Mouse (Mus musculus) CH12.LX (cell line): Measurements from ENCODE around the gene 2310057N15Rik. TPM values are rescaled to one million over a fixed set of nuclear protein-coding genes. Genes with fewer than 3 reads are reported as not detected.
A peak's percentile ranks its signal among the peaks of the same experiment; 100 is the strongest.

Source experiments
- DNase-seq: peaks from one replicate; pipeline ENCODE4 v3.0.0-alpha.2; 2013; ENCODE audit errors: extremely low read depth
- H3K27ac ChIP-seq: 2 replicates; pipeline ENCODE4 v1.5.1; 2012; ENCODE audit warnings: low read depth, mild to moderate bottlenecking, control low read depth, moderate library complexity; ENCODE audit not compliant: insufficient read depth
- H3K27me3 ChIP-seq: replicated peaks from 2 replicates; pipeline ENCODE3; 2012; ENCODE audit warnings: inconsistent platforms
- H3K36me3 ChIP-seq, 2 experiments: replicated peaks in 1 of 2; 2 replicates each; pipeline versions ENCODE3 to v1.6.1; 2012; ENCODE audit warnings: inconsistent platforms in 1 of 2, low read length in 1 of 2, mild to moderate bottlenecking in 1 of 2, mixed read lengths in 1 of 2, moderate library complexity in 1 of 2; ENCODE audit not compliant: control insufficient read depth in 1 of 2, insufficient read depth in 1 of 2
- H3K4me1 ChIP-seq, 2 experiments: 2 replicates each; pipeline ENCODE4 v1.6.1; 2012; ENCODE audit warnings: inconsistent platforms in 1 of 2, moderate library complexity in 1 of 2; ENCODE audit not compliant: insufficient read depth in 2 of 2, control insufficient read depth in 1 of 2
- H3K4me2 ChIP-seq: 2 replicates; pipeline ENCODE4 v1.6.1; 2012; ENCODE audit warnings: low read depth, mild to moderate bottlenecking, control low read depth; ENCODE audit not compliant: poor library complexity, insufficient read depth, severe bottlenecking
- H3K4me3 ChIP-seq, 3 experiments: fragments of 150-350 bp in 1 of 3; sonication (generic) in 1 of 3; replicated peaks in 1 of 3; 2 replicates each; pipeline versions ENCODE3 to v1.5.1; 2011 to 2012; ENCODE audit warnings: low read depth in 2 of 3, low read length in 2 of 3, mild to moderate bottlenecking in 2 of 3, moderate library complexity in 2 of 3, control low read depth in 1 of 3, improper control_type of control experiment in 1 of 3, inconsistent platforms in 1 of 3, mixed read lengths in 1 of 3; ENCODE audit not compliant: poor library complexity in 1 of 3
- H3K79me2 ChIP-seq: replicated peaks from 2 replicates; pipeline ENCODE4 v1.6.1; 2012; ENCODE audit warnings: mild to moderate bottlenecking, moderate library complexity; ENCODE audit not compliant: control insufficient read depth, poor library complexity, insufficient read depth, severe bottlenecking; ENCODE audit errors: extremely low read depth
- H3K9ac ChIP-seq: 2 replicates; pipeline ENCODE4 v1.6.1; 2012; ENCODE audit warnings: low read depth, mild to moderate bottlenecking, control low read depth, moderate library complexity; ENCODE audit not compliant: insufficient read depth
- H3K9me3 ChIP-seq: replicated peaks from 2 replicates; pipeline ENCODE3; 2012; ENCODE audit warnings: low read length, inconsistent platforms, mixed read lengths
- CTCF ChIP-seq, 2 experiments: IDR thresholded peaks in 1 of 2; conservative IDR thresholded peaks in 1 of 2; 2 replicates each; pipeline ENCODE4 v1.5.1; 2011 to 2012; ENCODE audit warnings: low read depth in 2 of 2, low read length in 2 of 2, improper control_type of control experiment in 1 of 2, inconsistent platforms in 1 of 2, mild to moderate bottlenecking in 1 of 2, moderate library complexity in 1 of 2
- ELF1 ChIP-seq: IDR thresholded peaks from 2 replicates; pipeline ENCODE4 v1.6.1; 2014; ENCODE audit warnings: low read depth, mild to moderate bottlenecking, inconsistent platforms, low read length, improper control_type of control experiment
- IRF4 ChIP-seq: IDR thresholded peaks from 2 replicates; pipeline ENCODE4 v1.6.1; 2014; ENCODE audit warnings: low read depth, mild to moderate bottlenecking, inconsistent platforms, low read length, improper control_type of control experiment
- JUND ChIP-seq: conservative IDR thresholded peaks from 2 replicates; pipeline ENCODE4 v1.6.1; 2011; ENCODE audit warnings: low read depth, low read length, improper control_type of control experiment
- KAT2A ChIP-seq: IDR thresholded peaks from 2 replicates; pipeline ENCODE4 v1.6.1; 2012; ENCODE audit warnings: low read length, improper control_type of control experiment, inconsistent platforms; ENCODE audit not compliant: insufficient replicate concordance
- MYC ChIP-seq: IDR thresholded peaks from 2 replicates; pipeline ENCODE4 v1.6.1; 2011; ENCODE audit warnings: low read depth, mild to moderate bottlenecking, improper control_type of control experiment, low read length
- PAX5 ChIP-seq: IDR thresholded peaks from 2 replicates; pipeline ENCODE4 v1.6.1; 2012; ENCODE audit warnings: low read length, inconsistent platforms, mixed read lengths
- RAD21 ChIP-seq: IDR thresholded peaks from 2 replicates; pipeline ENCODE4 v1.6.1; 2011; ENCODE audit warnings: low read depth, mild to moderate bottlenecking, low read length, improper control_type of control experiment, moderate library complexity
- ZC3H11A ChIP-seq: IDR thresholded peaks from 2 replicates; pipeline ENCODE4 v1.6.1; 2012; ENCODE audit warnings: low read depth, mild to moderate bottlenecking, inconsistent platforms, low read length, improper control_type of control experiment
- ZMIZ1 ChIP-seq: IDR thresholded peaks from 2 replicates; pipeline ENCODE4 v1.6.1; 2012; ENCODE audit warnings: low read depth, mild to moderate bottlenecking, inconsistent platforms, low read length, improper control_type of control experiment
- dilution Hi-C: fragments of 300-500 bp; cut with MboI; formaldehyde crosslinking; loops from 2 replicates; pipeline ENCODE4 v1.14.3; 2020; ENCODE audit warnings: low sequenced_read_pairs; ENCODE audit not compliant: extremely low pct_unique_long_range_greater_than_20kb, extremely low pct_ligation_motif_present
- in situ Hi-C: fragments of 300-500 bp; cut with MboI; formaldehyde crosslinking; loops from 3 replicates; pipeline ENCODE4 v1.14.3; 2019; ENCODE audit warnings: low sequenced_read_pairs, low pct_ligation_motif_present, low pct_unique_long_range_greater_than_20kb, mixed read lengths
- polyA plus RNA-seq: library from polyadenylated mRNA; unstranded; fragments of >175 nt; gene quantifications from 2 replicates; pipeline ENCODE4 v1.2.1, GENCODE M21; 2012; ENCODE audit warnings: low read depth; ENCODE audit not compliant: insufficient read length
- total RNA-seq, 2 experiments: library from RNA; depleted of rRNA; stranded (reverse); fragments of 300-350 nt in 1 of 2; fragments of >200 nt in 1 of 2; gene quantifications; 2 replicates each; pipeline ENCODE4 v1.2.3; 2012 to 2014

The 2310057N15Rik gene
- not detected in 2 replicates for total RNA-seq (2012; rRNA removed)
- not detected in 2 replicates for total RNA-seq (2014; rRNA removed)
- polyA plus RNA-seq: not detected in 2 replicates

- in situ Hi-C loops: no loop called here
- no peak within 1 kb of the TSS for H3K9ac ChIP-seq
- dilution Hi-C loops: no loop called here
Observed at GRCm38 (mm10) chr16:88774106-88774505, at the start of gene 2310057N15Rik. 2310057N15Rik (minus strand) TSS chr16:88774206.

GRCm38 (mm10) chr16:88823736-88824135 lies 49.7 kb upstream of the 2310057N15Rik start:
- H3K4me3 ChIP-seq: peak overlapping the region in 1 of 3 experiments; percentile 3
- no peaks in the 10 kb centered on the region for H3K79me2 ChIP-seq
- no peaks in the 10 kb centered on the region for H3K4me1 ChIP-seq
- TF ChIP-seq CTCF (conservative IDR thresholded peaks at IDR 0.05 in 1 of 2, IDR thresholded peaks at IDR 0.05 in 1 of 2; ENCODE audit: low read depth in 2 of 2, low read length in 2 of 2) (0 out of 4 replicates have a peak, but pooled peaks of 1 of the 2 experiments have one; percentile 5), ZMIZ1 (no peak), ELF1 (no peak)
- H3K27me3 ChIP-seq: no peaks in the 10 kb centered on the region
- no peak for DNase-seq
- no peaks in the 10 kb centered on the region for H3K36me3 ChIP-seq
- in situ Hi-C loops: no loop called here
- no peak overlapping the region for H3K4me2 ChIP-seq
- H3K9ac ChIP-seq: no peak overlapping the region
- peaks cover 44% of the 10 kb centered on the region for H3K9me3 ChIP-seq
- H3K27ac ChIP-seq: no peak overlapping the region; the same call in 1 of the 2 replicates
- dilution Hi-C loops: no loop called here

More at GRCm38 (mm10) chr16:88774106-88774505, at the start of gene 2310057N15Rik:
- Histone ChIP-seq H3K9me3 (peaks cover 39% of the 10 kb centered on the region), H3K27me3 (no peaks in the 10 kb centered on the region), H3K79me2 (no peaks in the 10 kb centered on the region), H3K36me3 (no peaks in the 10 kb centered on the region), H3K4me3 (no peak within 1 kb of the TSS), H3K4me1 (no peaks in the 10 kb centered on the region), H3K27ac (no peak within 1 kb of the TSS), H3K4me2 (no peak within 1 kb of the TSS)
- no peak for DNase-seq
- TF ChIP-seq ELF1 (no peak), KAT2A (no peak), JUND (no peak), ZC3H11A (no peak), MYC (no peak), IRF4 (no peak)

- H3K79me2 ChIP-seq: no peaks in the 10 kb centered on the region
- no peak within 1 kb of the TSS for H3K27ac ChIP-seq
- H3K36me3 ChIP-seq: no peaks in the 10 kb centered on the region
- DNase-seq: no peak
- dilution Hi-C loops: no loop called here
- H3K27me3 ChIP-seq: no peaks in the 10 kb centered on the region
- no peaks in the 10 kb centered on the region for H3K4me1 ChIP-seq
- no peak for TF ChIP-seq RAD21
- no peak for TF ChIP-seq PAX5
- TF ChIP-seq, all 38 proteins: peak for 0
- Histone ChIP-seq H3K9me3 (peaks cover 47% of the 10 kb centered on the region), H3K4me3 (no peak within 1 kb of the TSS), H3K9ac (no peak within 1 kb of the TSS), H3K4me2 (no peak within 1 kb of the TSS)
- in situ Hi-C loops: no loop called here
Observed at GRCm38 (mm10) chr16:88820066-88820465, 46.1 kb upstream of the 2310057N15Rik start, which contains the start of gene Krtap15. Krtap15 (plus strand) TSS chr16:88820215.
